Mouse (Mus musculus): Measurements from ENCODE around the gene Alkbh2.

GRCm38 (mm10) chr5:114126008-114126407 lies 2.0 kb downstream of the Alkbh2 start:
- TF ChIP-seq CTCF (IDR thresholded peaks at IDR 0.05; ENCODE audit: low read depth, low read length) (no peak), EP300 (IDR thresholded peaks at IDR 0.05; ENCODE audit: insufficient read depth, low read depth, low read length) (no peak), POLR2A (IDR thresholded peaks at IDR 0.05; ENCODE audit: insufficient read depth, low read length) (no peak)

Measured in ES-Bruce4 (cell line).